Mouse (Mus musculus): Measurements from ENCODE around the gene Spag5. TPM values are rescaled to one million over a fixed set of nuclear protein-coding genes. Genes with fewer than 3 reads are reported as not detected.
"Not testable (repeated sequence)": the region's sequence is repeated elsewhere in the genome, so short reads cannot be mapped to it uniquely, and the experiment has no call there.

Gene Spag5
- total and polyA plus RNA-seq, 3 experiments, result 0.27 to 0.94 (median 0.42) TPM

- no peak overlapping the region for H3K4me3 ChIP-seq
- WGBS, result 78% methylated on average over 6 of the region's 6 CpGs
- H3K27me3 ChIP-seq (ENCODE audit: control insufficient read depth, insufficient read depth, low read length), result no peaks in the 10 kb centered on the region
- H3K79me2 ChIP-seq (replicated peaks; ENCODE audit: control insufficient read depth, insufficient read depth, low read length), result peaks cover 3% of the 10 kb centered on the region; the same call in 1 of the 2 replicates
- no peak overlapping the region for H3K27ac ChIP-seq
- no peak for TF ChIP-seq POLR2A (IDR thresholded peaks at IDR 0.05; ENCODE audit: insufficient read depth, low read depth, low read length)
- no peak for TF ChIP-seq CTCF (IDR thresholded peaks at IDR 0.05)
- TF ChIP-seq EP300 (IDR thresholded peaks at IDR 0.05; ENCODE audit: insufficient read depth, low read depth, low read length), result no peak
- no peak for DNase-seq
- H3K4me1 ChIP-seq (ENCODE audit: control insufficient read depth, insufficient read depth, low read length), result peaks cover 1% of the 10 kb centered on the region
- H3K9ac ChIP-seq (ENCODE audit: low read depth, low read length), result no peak overlapping the region
- H3K36me3 ChIP-seq (ENCODE audit: control insufficient read depth, insufficient read depth, low read length), result peaks cover 27% of the 10 kb centered on the region
- intact Hi-C loops (cut with DNase I), result no loop called here
Observed at GRCm38 (mm10) chr11:78265571-78265970, 35.8 kb upstream of the Spag5 start.

GRCm38 (mm10) chr11:78271986-78272385, 29.3 kb upstream of the Spag5 start:
- no peaks in the 10 kb centered on the region for H3K4me1 ChIP-seq (ENCODE audit: control insufficient read depth, insufficient read depth, low read length)
- DNase-seq, result no peak
- no peaks in the 10 kb centered on the region for H3K27me3 ChIP-seq (ENCODE audit: control insufficient read depth, insufficient read depth, low read length)
- TF ChIP-seq EP300 (IDR thresholded peaks at IDR 0.05; ENCODE audit: insufficient read depth, low read depth, low read length) (no peak), POLR2A (IDR thresholded peaks at IDR 0.05; ENCODE audit: insufficient read depth, low read depth, low read length) (no peak), CTCF (IDR thresholded peaks at IDR 0.05) (no peak)
- peaks cover 4% of the 10 kb centered on the region for H3K36me3 ChIP-seq (ENCODE audit: control insufficient read depth, insufficient read depth, low read length)
- intact Hi-C loops (cut with DNase I), result no loop called here
- H3K79me2 ChIP-seq (replicated peaks; ENCODE audit: control insufficient read depth, insufficient read depth, low read length), result 0 out of 2 replicates have a peak, but pooled peaks cover 1% of the 10 kb centered on the region
- WGBS, result 85% methylated on average over 13 of the region's 13 CpGs
- H3K4me3 ChIP-seq, result no peak overlapping the region
- no peak overlapping the region for H3K27ac ChIP-seq
- H3K9ac ChIP-seq (ENCODE audit: low read depth, low read length), result no peak overlapping the region

- WGBS, result 97% methylated on average over 1 of the region's 1 CpGs
- TF ChIP-seq CTCF (IDR thresholded peaks at IDR 0.05) (no peak), POLR2A (IDR thresholded peaks at IDR 0.05; ENCODE audit: insufficient read depth, low read depth, low read length) (no peak), EP300 (IDR thresholded peaks at IDR 0.05; ENCODE audit: insufficient read depth, low read depth, low read length) (no peak)
- Histone ChIP-seq H3K36me3 (ENCODE audit: control insufficient read depth, insufficient read depth, low read length) (peaks cover 27% of the 10 kb centered on the region), H3K4me1 (ENCODE audit: control insufficient read depth, insufficient read depth, low read length) (peaks cover 5% of the 10 kb centered on the region), H3K9ac (ENCODE audit: low read depth, low read length) (no peak overlapping the region), H3K27ac (no peak overlapping the region), H3K27me3 (ENCODE audit: control insufficient read depth, insufficient read depth, low read length) (no peaks in the 10 kb centered on the region), H3K79me2 (replicated peaks; ENCODE audit: control insufficient read depth, insufficient read depth, low read length) (no peaks in the 10 kb centered on the region), H3K4me3 (no peak overlapping the region)
- no peak for DNase-seq
- intact Hi-C loops (cut with DNase I), result no loop called here
Observed at GRCm38 (mm10) chr11:78275596-78275995, 25.7 kb upstream of the Spag5 start.

- H3K4me1 ChIP-seq (ENCODE audit: control insufficient read depth, insufficient read depth, low read length); H3K27ac ChIP-seq; H3K79me2 ChIP-seq (replicated peaks; ENCODE audit: control insufficient read depth, insufficient read depth, low read length); H3K9ac ChIP-seq (ENCODE audit: low read depth, low read length); H3K27me3 ChIP-seq (ENCODE audit: control insufficient read depth, insufficient read depth, low read length); H3K4me3 ChIP-seq; DNase-seq; intact Hi-C loops (cut with DNase I): not testable (repeated sequence)
- TF ChIP-seq CTCF (IDR thresholded peaks at IDR 0.05), result peak; percentile 56
- WGBS, result 99% methylated on average over 4 of the region's 4 CpGs
- peaks cover 30% of the 10 kb centered on the region for H3K36me3 ChIP-seq (ENCODE audit: control insufficient read depth, insufficient read depth, low read length)
Observed at GRCm38 (mm10) chr11:78276169-78276568, 25.2 kb upstream of the Spag5 start.

GRCm38 (mm10) chr11:78278853-78279252, 22.5 kb upstream of the Spag5 start:
- H3K4me3 ChIP-seq, result no peak overlapping the region
- no peaks in the 10 kb centered on the region for H3K27me3 ChIP-seq (ENCODE audit: control insufficient read depth, insufficient read depth, low read length)
- H3K4me1 ChIP-seq (ENCODE audit: control insufficient read depth, insufficient read depth, low read length), result peaks cover 5% of the 10 kb centered on the region
- WGBS, result 40% methylated on average over 7 of the region's 7 CpGs
- intact Hi-C loops (cut with DNase I), result no loop called here
- no peak overlapping the region for H3K9ac ChIP-seq (ENCODE audit: low read depth, low read length)
- TF ChIP-seq EP300 (IDR thresholded peaks at IDR 0.05; ENCODE audit: insufficient read depth, low read depth, low read length) (no peak), CTCF (IDR thresholded peaks at IDR 0.05) (no peak), POLR2A (IDR thresholded peaks at IDR 0.05; ENCODE audit: insufficient read depth, low read depth, low read length) (no peak)
- no peak for DNase-seq
- peaks cover 34% of the 10 kb centered on the region for H3K36me3 ChIP-seq (ENCODE audit: control insufficient read depth, insufficient read depth, low read length)
- no peaks in the 10 kb centered on the region for H3K79me2 ChIP-seq (replicated peaks; ENCODE audit: control insufficient read depth, insufficient read depth, low read length)
- no peak overlapping the region for H3K27ac ChIP-seq

GRCm38 (mm10) chr11:78279586-78279985, 21.7 kb upstream of the Spag5 start:
- DNase-seq, result no peak
- TF ChIP-seq CTCF (IDR thresholded peaks at IDR 0.05), result no peak
- TF ChIP-seq EP300 (IDR thresholded peaks at IDR 0.05; ENCODE audit: insufficient read depth, low read depth, low read length), result no peak
- TF ChIP-seq POLR2A (IDR thresholded peaks at IDR 0.05; ENCODE audit: insufficient read depth, low read depth, low read length), result no peak
- Histone ChIP-seq H3K27ac (no peak overlapping the region), H3K36me3 (ENCODE audit: control insufficient read depth, insufficient read depth, low read length) (peaks cover 39% of the 10 kb centered on the region), H3K9ac (ENCODE audit: low read depth, low read length) (no peak overlapping the region), H3K4me1 (ENCODE audit: control insufficient read depth, insufficient read depth, low read length) (peaks cover 5% of the 10 kb centered on the region), H3K4me3 (no peak overlapping the region), H3K79me2 (replicated peaks; ENCODE audit: control insufficient read depth, insufficient read depth, low read length) (no peaks in the 10 kb centered on the region), H3K27me3 (ENCODE audit: control insufficient read depth, insufficient read depth, low read length) (no peaks in the 10 kb centered on the region)
- intact Hi-C loops (cut with DNase I), result no loop called here
- 58% methylated on average over 4 of the region's 4 CpGs for WGBS

All from heart, adult 2 months (tissue).